Mouse (Mus musculus) thymus, adult 2 months (tissue): Measurements from ENCODE around the gene Ehf. TPM values are rescaled to one million over a fixed set of nuclear protein-coding genes. Genes with fewer than 3 reads are reported as not detected.

Source experiments
- DNase-seq: peaks from one replicate; pipeline ENCODE4 v3.0.0; 2021
- H3K27ac ChIP-seq: fragments of 200-500 bp; 2 replicates; pipeline ENCODE4 v1.5.1; 2012; ENCODE audit warnings: low read length, control low read depth; ENCODE audit not compliant: control insufficient read depth, insufficient read depth
- H3K27me3 ChIP-seq: fragments of 200-500 bp; 2 replicates; pipeline ENCODE4 v1.6.1; 2012; ENCODE audit warnings: mild to moderate bottlenecking, low read length, moderate library complexity, mixed read lengths; ENCODE audit not compliant: control insufficient read depth, insufficient read depth
- H3K36me3 ChIP-seq: fragments of 200-500 bp; 2 replicates; pipeline ENCODE4 v1.6.1; 2012; ENCODE audit warnings: mild to moderate bottlenecking, low read length, moderate library complexity; ENCODE audit not compliant: control insufficient read depth, insufficient read depth
- H3K4me1 ChIP-seq: fragments of 200-500 bp; replicated peaks from 2 replicates; pipeline ENCODE4 v1.6.1; 2012; ENCODE audit warnings: low read length; ENCODE audit not compliant: control insufficient read depth, insufficient read depth
- H3K4me3 ChIP-seq: fragments of 200-500 bp; 2 replicates; pipeline ENCODE4 v1.5.1; 2012; ENCODE audit warnings: mild to moderate bottlenecking, low read length, control low read depth, moderate library complexity; ENCODE audit not compliant: control insufficient read depth, insufficient read depth
- CTCF ChIP-seq: fragments of 200-500 bp; IDR thresholded peaks from 2 replicates; pipeline ENCODE4 v1.5.1; 2012; ENCODE audit warnings: mild to moderate bottlenecking, control low read depth, low read length, moderate library complexity, borderline replicate concordance; ENCODE audit not compliant: control insufficient read depth, poor library complexity, insufficient read depth; ENCODE audit errors: extremely low read depth
- POLR2A ChIP-seq: fragments of 200-500 bp; IDR thresholded peaks from 2 replicates; pipeline ENCODE4 v1.6.1; 2012; ENCODE audit warnings: mild to moderate bottlenecking, low read length, control low read depth, moderate library complexity; ENCODE audit not compliant: control insufficient read depth, poor library complexity, insufficient read depth; ENCODE audit errors: extremely low read depth
- WGBS: fragments of 180-500 bp; shearing (Covaris S2); methylation state at CpG from one replicate; pipeline ENCODE4 v1.1.7; 2018; 5-methylcytosine and 5-hydroxymethylcytosine counted together
- polyA plus RNA-seq: library from polyadenylated mRNA; depleted of rRNA; stranded (reverse); fragments of >200 nt; gene quantifications from 2 replicates; pipeline ENCODE4 v1.2.3, GENCODE M21; 2012

The Ehf gene
- polyA plus RNA-seq, 1 experiment, result 7.2 TPM

DNA sequence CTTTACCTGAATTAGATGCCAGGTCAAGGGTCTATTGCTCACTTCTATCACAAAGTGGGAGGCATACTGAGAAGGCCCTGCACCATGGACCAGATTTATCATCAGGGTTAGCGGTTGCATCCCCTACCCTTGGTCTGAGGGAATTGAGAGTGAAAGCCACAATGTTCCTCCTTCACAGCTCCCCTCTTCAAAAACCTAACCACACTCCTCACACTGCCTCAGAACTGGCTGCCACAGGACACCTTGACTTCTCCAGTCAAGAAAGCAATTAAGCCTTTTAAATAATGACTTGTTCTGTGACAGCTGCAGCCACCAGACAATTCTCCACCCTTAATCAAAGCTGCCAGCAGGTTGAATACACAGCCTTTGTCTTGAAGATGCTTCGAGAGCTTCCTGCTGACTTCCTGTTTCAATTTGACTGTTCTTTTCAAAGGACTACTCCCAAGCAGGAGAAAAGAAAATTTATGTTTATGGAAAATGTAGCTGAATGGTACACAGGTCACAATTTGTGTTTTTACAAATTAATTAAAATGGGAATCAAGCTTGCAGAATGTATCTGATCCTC, 12.3 kb downstream of the Ehf start:
- no peaks in the 10 kb centered on the region for H3K4me1 ChIP-seq
- WGBS, result 0% methylated on average over 2 of the region's 2 CpGs
- no peaks in the 10 kb centered on the region for H3K36me3 ChIP-seq
- H3K4me3 ChIP-seq, result no peak overlapping the region
- H3K27me3 ChIP-seq, result no peaks in the 10 kb centered on the region
- TF ChIP-seq CTCF (no peak), POLR2A (no peak)
- DNase-seq, result no peak
- no peak overlapping the region for H3K27ac ChIP-seq

DNA sequence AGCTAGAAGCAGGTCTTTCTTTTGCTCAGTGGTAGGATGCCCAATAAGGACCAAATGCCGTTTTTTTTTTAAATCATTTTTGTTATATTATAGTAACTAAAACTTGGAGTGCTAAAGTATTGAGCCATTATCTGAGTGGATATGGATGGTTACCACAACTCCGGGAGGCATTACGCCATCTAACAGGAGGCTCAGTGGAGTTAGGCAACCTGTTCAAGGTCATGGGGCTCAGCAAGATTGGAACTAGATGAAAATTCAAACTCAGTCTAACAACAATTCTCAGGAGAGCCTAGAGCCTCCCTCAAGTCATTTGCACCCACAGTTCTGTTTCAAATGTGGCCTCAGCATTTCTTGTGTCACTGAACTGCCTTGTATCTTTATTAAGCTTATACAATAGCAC, 12.9 kb downstream of the Ehf start:
- WGBS, result 93% methylated on average over 3 of the region's 3 CpGs
- no peak for TF ChIP-seq CTCF
- no peak for TF ChIP-seq POLR2A
- H3K36me3 ChIP-seq, result no peaks in the 10 kb centered on the region
- DNase-seq, result no peak
- H3K4me1 ChIP-seq, result no peaks in the 10 kb centered on the region
- H3K27me3 ChIP-seq, result no peaks in the 10 kb centered on the region
- no peak overlapping the region for H3K4me3 ChIP-seq
- H3K27ac ChIP-seq, result no peak overlapping the region

DNA sequence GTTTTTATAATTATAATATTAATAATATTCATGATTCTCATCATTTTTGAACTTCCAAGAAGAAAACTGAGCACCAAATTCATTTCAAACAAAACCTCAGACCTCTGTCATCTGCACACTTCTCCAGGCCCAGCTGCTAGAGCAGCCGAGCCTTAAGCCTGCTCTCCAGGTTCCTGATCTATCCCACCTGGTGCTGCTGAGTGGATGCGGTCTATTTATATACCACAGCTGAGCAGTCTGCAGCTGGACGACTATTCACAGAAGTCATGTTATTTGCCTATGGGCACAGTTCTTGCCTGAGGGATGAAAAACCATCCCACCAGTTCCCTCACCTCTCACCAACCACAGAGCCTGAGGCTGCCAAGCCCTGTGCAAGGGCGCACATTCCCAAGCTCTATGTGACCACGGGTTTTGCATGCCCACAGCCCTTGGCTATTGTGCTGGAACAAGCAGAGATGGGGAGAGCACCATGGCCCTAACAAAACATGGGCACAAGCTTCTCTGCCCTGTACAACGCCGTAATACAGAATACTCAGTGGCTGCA, 13.6 kb downstream of the Ehf start:
- Histone ChIP-seq H3K4me1 (no peaks in the 10 kb centered on the region), H3K27me3 (no peaks in the 10 kb centered on the region), H3K36me3 (no peaks in the 10 kb centered on the region), H3K27ac (no peak overlapping the region), H3K4me3 (no peak overlapping the region)
- 68% methylated on average over 7 of the region's 7 CpGs for WGBS
- no peak for DNase-seq
- TF ChIP-seq POLR2A (no peak), CTCF (no peak)

DNA sequence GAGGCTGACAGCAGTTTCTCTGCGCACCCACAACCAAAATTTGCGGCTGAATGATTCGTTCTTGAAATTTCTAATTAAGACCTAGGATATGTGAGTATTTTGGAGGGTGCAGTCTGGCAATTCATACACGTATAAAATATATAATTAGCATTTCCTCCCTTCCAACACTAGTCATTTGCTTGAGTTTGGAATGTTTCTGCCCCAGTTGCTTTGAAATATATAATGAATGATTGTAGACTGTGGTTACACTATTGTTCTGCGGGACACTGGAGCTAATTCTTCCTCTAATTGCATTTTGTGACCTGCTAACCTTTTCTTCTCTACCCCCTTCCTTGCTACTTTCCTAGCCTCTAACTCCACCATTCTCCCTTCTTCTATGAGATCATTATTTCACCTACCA, 15.4 kb downstream of the Ehf start:
- TF ChIP-seq POLR2A (no peak), CTCF (no peak)
- Histone ChIP-seq H3K4me1 (no peaks in the 10 kb centered on the region), H3K36me3 (no peaks in the 10 kb centered on the region), H3K27me3 (no peaks in the 10 kb centered on the region), H3K27ac (no peak overlapping the region), H3K4me3 (no peak overlapping the region)
- DNase-seq, result no peak
- 91% methylated on average over 5 of the region's 5 CpGs for WGBS

DNA sequence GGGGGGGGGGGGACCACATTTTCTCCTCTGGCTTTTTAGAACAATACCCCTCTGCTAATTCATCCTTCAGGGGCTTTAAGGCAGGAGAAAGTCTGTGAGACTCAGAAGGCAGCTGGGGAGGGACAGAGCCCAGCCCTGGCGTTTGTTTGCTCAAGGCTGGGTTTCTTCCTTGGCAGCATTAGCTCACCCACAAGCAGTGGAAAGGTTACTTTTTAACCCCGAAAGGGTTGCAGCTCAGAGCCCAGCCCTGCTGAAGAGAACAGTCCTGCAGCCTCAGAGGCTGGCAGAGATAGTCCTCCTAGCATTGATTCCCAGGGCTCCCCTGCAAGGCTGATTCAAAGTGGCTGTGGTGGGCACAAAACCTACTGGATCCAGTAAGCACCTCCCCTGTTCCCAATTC, 17.5 kb downstream of the Ehf start:
- no peak overlapping the region for H3K27ac ChIP-seq
- 63% methylated on average over 2 of the region's 2 CpGs for WGBS

DNA sequence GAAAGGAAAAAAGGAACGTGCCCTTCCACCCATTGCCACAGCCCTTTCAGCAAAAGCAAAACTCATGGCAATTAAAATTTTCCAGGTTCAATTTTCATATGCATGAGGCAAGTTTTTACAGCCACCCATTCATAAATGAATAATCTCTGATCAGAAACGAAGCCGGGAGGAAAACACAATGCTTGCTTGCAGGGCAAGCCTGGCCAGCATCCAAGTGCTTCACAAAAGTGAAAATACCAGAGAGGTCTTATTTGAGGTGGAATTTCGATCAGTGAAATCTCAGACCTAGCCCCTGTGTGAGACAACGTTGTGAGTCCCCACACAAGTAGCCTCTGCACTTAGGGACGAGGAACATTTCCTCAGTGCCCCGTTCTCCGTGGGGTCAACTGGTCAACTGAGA, 19.3 kb downstream of the Ehf start:
- H3K27ac ChIP-seq, result no peak overlapping the region
- no peaks in the 10 kb centered on the region for H3K27me3 ChIP-seq
- H3K36me3 ChIP-seq, result no peaks in the 10 kb centered on the region
- H3K4me1 ChIP-seq, result no peaks in the 10 kb centered on the region
- DNase-seq, result no peak
- H3K4me3 ChIP-seq, result no peak overlapping the region
- TF ChIP-seq CTCF, result no peak
- TF ChIP-seq POLR2A, result no peak
- 80% methylated on average over 8 of the region's 8 CpGs for WGBS

More for the DNA sequence above, 17.5 kb downstream of the Ehf start:
- TF ChIP-seq POLR2A (no peak), CTCF (no peak)
- Histone ChIP-seq H3K27me3 (no peaks in the 10 kb centered on the region), H3K4me1 (no peaks in the 10 kb centered on the region), H3K4me3 (no peak overlapping the region), H3K36me3 (no peaks in the 10 kb centered on the region)
- DNase-seq, result no peak
